Mouse (Mus musculus): ENCODE results near the gene Myrip. TPM values are rescaled to one million over a fixed set of nuclear protein-coding genes. Genes with fewer than 3 reads are reported as not detected.

The Myrip gene
- polyA plus RNA-seq, 1 experiment: not detected

GRCm38 (mm10) chr9:120492400-120493351 is 191.4 kb downstream of the Myrip start:
- Histone ChIP-seq H3K79me2 (ENCODE audit: control insufficient read depth, insufficient read depth) (peaks cover 13% of the 10 kb centered on the region), H3ac (ENCODE audit: control insufficient read depth, insufficient read length, low read depth) (peak overlapping the region; percentile 81), H3K4me3 (ENCODE audit: insufficient read depth, poor library complexity, severe bottlenecking) (peak overlapping the region; percentile 65), H3K36me3 (ENCODE audit: control insufficient read depth, insufficient read depth) (peaks cover 18% of the 10 kb centered on the region), H3K27me3 (ENCODE audit: control insufficient read depth, insufficient read depth, insufficient read length) (peaks cover 6% of the 10 kb centered on the region), H3K79me3 (ENCODE audit: low read depth) (no peaks in the 10 kb centered on the region)
- TF ChIP-seq MYOG (IDR thresholded peaks at IDR 0.05; ENCODE audit: control insufficient read depth, extremely low read depth, insufficient read length): no peak
- TF ChIP-seq MAX (IDR thresholded peaks at IDR 0.05): no peak
- TF ChIP-seq USF1 (IDR thresholded peaks at IDR 0.05; ENCODE audit: low read depth): peak; percentile 60

GRCm38 (mm10) chr9:120493781-120494180 is 192.5 kb downstream of the Myrip start:
- H3ac ChIP-seq (ENCODE audit: control insufficient read depth, insufficient read length, low read depth): no peak overlapping the region
- TF ChIP-seq MYOG (IDR thresholded peaks at IDR 0.05; ENCODE audit: control insufficient read depth, extremely low read depth, insufficient read length) (no peak), CTCF (IDR thresholded peaks at IDR 0.05; ENCODE audit: control insufficient read depth, insufficient read depth, insufficient read length) (no peak), MAX (IDR thresholded peaks at IDR 0.05) (no peak), FOSL1 (IDR thresholded peaks at IDR 0.05; ENCODE audit: insufficient read depth, low read length, poor library complexity, severe bottlenecking) (no peak), MYOD1 (IDR thresholded peaks at IDR 0.05; ENCODE audit: control insufficient read depth, insufficient read length, low read depth) (no peak), USF1 (IDR thresholded peaks at IDR 0.05; ENCODE audit: low read depth) (no peak), CEBPB (IDR thresholded peaks at IDR 0.05; ENCODE audit: low read depth) (no peak)
- H3K4me3 ChIP-seq (ENCODE audit: insufficient read depth, poor library complexity, severe bottlenecking): peak overlapping the region; percentile 65
- peaks cover 18% of the 10 kb centered on the region for H3K36me3 ChIP-seq (ENCODE audit: control insufficient read depth, insufficient read depth)
- peaks cover 3% of the 10 kb centered on the region for H3K27me3 ChIP-seq (ENCODE audit: control insufficient read depth, insufficient read depth, insufficient read length)
- peaks cover 13% of the 10 kb centered on the region for H3K79me2 ChIP-seq (ENCODE audit: control insufficient read depth, insufficient read depth)
- H3K79me3 ChIP-seq (ENCODE audit: low read depth): no peaks in the 10 kb centered on the region

GRCm38 (mm10) chr9:120496691-120497090 is 195.4 kb downstream of the Myrip start:
- Histone ChIP-seq H3ac (ENCODE audit: control insufficient read depth, insufficient read length, low read depth) (no peak overlapping the region), H3K4me3 (ENCODE audit: insufficient read depth, poor library complexity, severe bottlenecking) (no peak overlapping the region), H3K79me2 (ENCODE audit: control insufficient read depth, insufficient read depth) (peaks cover 13% of the 10 kb centered on the region), H3K27me3 (ENCODE audit: control insufficient read depth, insufficient read depth, insufficient read length) (peaks cover 4% of the 10 kb centered on the region), H3K36me3 (ENCODE audit: control insufficient read depth, insufficient read depth) (peaks cover 18% of the 10 kb centered on the region), H3K79me3 (ENCODE audit: low read depth) (no peaks in the 10 kb centered on the region)
- TF ChIP-seq MAX (IDR thresholded peaks at IDR 0.05): no peak
- TF ChIP-seq CTCF (IDR thresholded peaks at IDR 0.05; ENCODE audit: control insufficient read depth, insufficient read depth, insufficient read length): peak; percentile 31
- no peak for TF ChIP-seq MYOG (IDR thresholded peaks at IDR 0.05; ENCODE audit: control insufficient read depth, extremely low read depth, insufficient read length)

GRCm38 (mm10) chr9:120497983-120498382 is 196.7 kb downstream of the Myrip start:
- H3K4me3 ChIP-seq (ENCODE audit: insufficient read depth, poor library complexity, severe bottlenecking): no peak overlapping the region
- H3K79me2 ChIP-seq (ENCODE audit: control insufficient read depth, insufficient read depth): peaks cover 12% of the 10 kb centered on the region

GRCm38 (mm10) chr9:120501191-120501902 is 200.0 kb downstream of the Myrip start:
- Histone ChIP-seq H3ac (ENCODE audit: control insufficient read depth, insufficient read length, low read depth) (no peak overlapping the region), H3K4me3 (ENCODE audit: insufficient read depth, poor library complexity, severe bottlenecking) (no peak overlapping the region), H3K79me3 (ENCODE audit: low read depth) (no peaks in the 10 kb centered on the region), H3K27me3 (ENCODE audit: control insufficient read depth, insufficient read depth, insufficient read length) (peaks cover 4% of the 10 kb centered on the region), H3K79me2 (ENCODE audit: control insufficient read depth, insufficient read depth) (no peaks in the 10 kb centered on the region), H3K36me3 (ENCODE audit: control insufficient read depth, insufficient read depth) (no peaks in the 10 kb centered on the region)
- TF ChIP-seq CTCF (IDR thresholded peaks at IDR 0.05; ENCODE audit: control insufficient read depth, insufficient read depth, insufficient read length): peak; percentile 39
- TF ChIP-seq FOSL1 (IDR thresholded peaks at IDR 0.05; ENCODE audit: insufficient read depth, low read length, poor library complexity, severe bottlenecking): no peak
- TF ChIP-seq MYOG (IDR thresholded peaks at IDR 0.05; ENCODE audit: control insufficient read depth, extremely low read depth, insufficient read length): no peak
- no peak for TF ChIP-seq USF1 (IDR thresholded peaks at IDR 0.05; ENCODE audit: low read depth)

More at GRCm38 (mm10) chr9:120497983-120498382, 196.7 kb downstream of the Myrip start:
- no peak for TF ChIP-seq USF1 (IDR thresholded peaks at IDR 0.05; ENCODE audit: low read depth)
- no peak for TF ChIP-seq MAX (IDR thresholded peaks at IDR 0.05)
- no peak for TF ChIP-seq CTCF (IDR thresholded peaks at IDR 0.05; ENCODE audit: control insufficient read depth, insufficient read depth, insufficient read length)
- H3K79me3 ChIP-seq (ENCODE audit: low read depth): no peaks in the 10 kb centered on the region
- H3K36me3 ChIP-seq (ENCODE audit: control insufficient read depth, insufficient read depth): peaks cover 18% of the 10 kb centered on the region
- H3ac ChIP-seq (ENCODE audit: control insufficient read depth, insufficient read length, low read depth): no peak overlapping the region
- peaks cover 4% of the 10 kb centered on the region for H3K27me3 ChIP-seq (ENCODE audit: control insufficient read depth, insufficient read depth, insufficient read length)

- Histone ChIP-seq H3K27me3 (ENCODE audit: control insufficient read depth, insufficient read depth, insufficient read length) (peaks cover 4% of the 10 kb centered on the region), H3K79me2 (ENCODE audit: control insufficient read depth, insufficient read depth) (no peaks in the 10 kb centered on the region), H3K36me3 (ENCODE audit: control insufficient read depth, insufficient read depth) (no peaks in the 10 kb centered on the region), H3ac (ENCODE audit: control insufficient read depth, insufficient read length, low read depth) (no peak overlapping the region), H3K4me3 (ENCODE audit: insufficient read depth, poor library complexity, severe bottlenecking) (no peak overlapping the region), H3K79me3 (ENCODE audit: low read depth) (no peaks in the 10 kb centered on the region)
- TF ChIP-seq MYOD1 (IDR thresholded peaks at IDR 0.05; ENCODE audit: control insufficient read depth, insufficient read length, low read depth) (no peak), CTCF (IDR thresholded peaks at IDR 0.05; ENCODE audit: control insufficient read depth, insufficient read depth, insufficient read length) (peak; percentile 43), MAX (IDR thresholded peaks at IDR 0.05) (peak; percentile 51), FOSL1 (IDR thresholded peaks at IDR 0.05; ENCODE audit: insufficient read depth, low read length, poor library complexity, severe bottlenecking) (no peak)
Measured at GRCm38 (mm10) chr9:120502013-120502412, 200.7 kb downstream of the Myrip start.
